Mouse (Mus musculus) myocyte (in vitro differentiated cells): ENCODE results near the gene Mtx1. TPM values are rescaled to one million over a fixed set of nuclear protein-coding genes. Genes with fewer than 3 reads are reported as not detected.

Experiments
- H3K27me3 ChIP-seq: one replicate; pipeline ENCODE4 v1.6.1; 2011; ENCODE audit not compliant: control insufficient read depth, insufficient read depth, insufficient read length
- H3K36me3 ChIP-seq: one replicate; pipeline ENCODE4 v1.6.1; 2011; ENCODE audit not compliant: control insufficient read depth, insufficient read depth
- H3K4me2 ChIP-seq: one replicate; pipeline ENCODE4 v1.6.1; 2011; ENCODE audit warnings: low read depth, control low read depth
- H3K4me3 ChIP-seq: one replicate; pipeline ENCODE4 v1.5.1; 2011; ENCODE audit warnings: mild to moderate bottlenecking, control low read depth, moderate library complexity
- H3K79me2 ChIP-seq: one replicate; pipeline ENCODE4 v1.6.1; 2011; ENCODE audit not compliant: control insufficient read depth, insufficient read depth
- H3ac ChIP-seq: one replicate; pipeline ENCODE4 v1.6.1; 2011; ENCODE audit not compliant: control insufficient read depth, insufficient read length
- CEBPB ChIP-seq: IDR thresholded peaks from 2 replicates; pipeline ENCODE4 v1.6.1; 2011; ENCODE audit warnings: mild to moderate bottlenecking, moderate library complexity; ENCODE audit not compliant: poor library complexity, insufficient read depth, severe bottlenecking
- E2F4 ChIP-seq: IDR thresholded peaks from one replicate; pipeline ENCODE4 v1.6.1; 2011; ENCODE audit warnings: mild to moderate bottlenecking, control low read depth, moderate library complexity; ENCODE audit not compliant: insufficient read depth
- MAX ChIP-seq: IDR thresholded peaks from one replicate; pipeline ENCODE4 v1.6.1; 2011; ENCODE audit warnings: low read depth, mild to moderate bottlenecking, control low read depth
- MYOD1 ChIP-seq, 3 experiments: IDR thresholded peaks; one replicate each; pipeline ENCODE4 v1.6.1; 2011; ENCODE audit warnings: control low read depth in 2 of 3, low read depth in 2 of 3, mild to moderate bottlenecking in 2 of 3, moderate library complexity in 1 of 3; ENCODE audit not compliant: insufficient read length in 2 of 3, control insufficient read depth in 1 of 3
- MYOG ChIP-seq, 3 experiments: IDR thresholded peaks; one replicate each; pipeline ENCODE4 v1.6.1; 2011; ENCODE audit warnings: control low read depth in 2 of 3, low read depth in 2 of 3, mild to moderate bottlenecking in 2 of 3; ENCODE audit not compliant: insufficient read length in 2 of 3, control insufficient read depth in 1 of 3, insufficient read depth in 1 of 3
- POLR2A ChIP-seq: IDR thresholded peaks from one replicate; pipeline ENCODE4 v1.6.1; 2011; ENCODE audit warnings: low read depth, mild to moderate bottlenecking, control low read depth, moderate library complexity; ENCODE audit not compliant: insufficient read length
- POLR2AphosphoS2 ChIP-seq: IDR thresholded peaks from one replicate; pipeline ENCODE4 v1.6.1; 2011; ENCODE audit warnings: low read depth, control low read depth; ENCODE audit not compliant: insufficient read length
- REST ChIP-seq: IDR thresholded peaks from one replicate; pipeline ENCODE4 v1.6.1; 2011; ENCODE audit warnings: mild to moderate bottlenecking, control low read depth, moderate library complexity; ENCODE audit not compliant: insufficient read depth, insufficient read length
- SRF ChIP-seq: IDR thresholded peaks from one replicate; pipeline ENCODE4 v1.6.1; 2011; ENCODE audit warnings: low read depth; ENCODE audit not compliant: control insufficient read depth, insufficient read length
- TCF12 ChIP-seq: IDR thresholded peaks from one replicate; pipeline ENCODE4 v1.6.1; 2011; ENCODE audit warnings: mild to moderate bottlenecking, control low read depth; ENCODE audit not compliant: poor library complexity, insufficient read depth, severe bottlenecking
- TCF3 ChIP-seq: IDR thresholded peaks from one replicate; pipeline ENCODE4 v1.6.1; 2011; ENCODE audit warnings: low read depth, control low read depth; ENCODE audit not compliant: insufficient read length
- USF1 ChIP-seq: IDR thresholded peaks from one replicate; pipeline ENCODE4 v1.6.1; 2011; ENCODE audit warnings: low read depth, mild to moderate bottlenecking, control low read depth, moderate library complexity
- polyA plus RNA-seq: library from polyadenylated mRNA; unstranded; fragments of >200 nt; fragmentation: generic; extraction: Trizol; gene quantifications from one replicate; pipeline ENCODE4 v1.2.1, GENCODE M21; 2012; ENCODE audit warnings: missing spikeins

Mtx1 gene
- polyA plus RNA-seq, 1 experiment: 114 TPM

DNA sequence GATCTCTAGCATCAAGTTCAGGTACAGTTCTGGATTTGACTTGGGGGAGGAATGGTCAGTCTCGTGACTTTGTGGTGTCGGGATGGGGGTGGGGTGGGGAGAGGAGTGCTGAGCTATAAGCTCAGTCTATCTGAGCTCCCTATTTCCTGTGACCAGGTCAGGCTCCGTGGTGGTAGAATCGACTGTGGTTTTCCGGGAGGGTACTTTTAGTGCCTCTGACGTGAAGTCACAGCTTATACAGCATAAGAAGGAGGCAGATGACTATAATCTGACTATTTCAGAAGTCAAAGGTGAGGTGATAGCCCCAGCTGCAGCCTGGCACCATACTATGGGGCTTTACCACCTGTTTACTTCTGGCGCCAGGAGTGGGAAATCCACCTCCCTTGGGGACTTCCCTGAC lies 4.5 kb upstream of the Mtx1 start:
- no peaks in the 10 kb centered on the region for H3K36me3 ChIP-seq
- no peaks in the 10 kb centered on the region for H3K27me3 ChIP-seq
- H3K4me3 ChIP-seq: no peak overlapping the region
- no peaks in the 10 kb centered on the region for H3K79me2 ChIP-seq
- TF ChIP-seq CEBPB (no peak), MYOD1 (IDR thresholded peaks at IDR 0.05; ENCODE audit: control insufficient read depth in 1 of 3, insufficient read length in 2 of 3, low read depth in 2 of 3) (no peak)
- H3K4me2 ChIP-seq: no peak overlapping the region
- no peak overlapping the region for H3ac ChIP-seq

- Histone ChIP-seq H3K27me3 (no peaks in the 10 kb centered on the region), H3ac (no peak overlapping the region), H3K36me3 (no peaks in the 10 kb centered on the region), H3K4me3 (no peak overlapping the region), H3K4me2 (no peak overlapping the region), H3K79me2 (no peaks in the 10 kb centered on the region)
- peak; percentile 23 for TF ChIP-seq POLR2AphosphoS2
- no peak for TF ChIP-seq E2F4
- TF ChIP-seq MYOG (IDR thresholded peaks at IDR 0.05; ENCODE audit: control insufficient read depth in 1 of 3, insufficient read depth in 1 of 3, insufficient read length in 2 of 3, low read depth in 2 of 3): no peak
Measured at GRCm38 (mm10) chr3:89230561-89230960, 3.7 kb upstream of the Mtx1 start.

DNA sequence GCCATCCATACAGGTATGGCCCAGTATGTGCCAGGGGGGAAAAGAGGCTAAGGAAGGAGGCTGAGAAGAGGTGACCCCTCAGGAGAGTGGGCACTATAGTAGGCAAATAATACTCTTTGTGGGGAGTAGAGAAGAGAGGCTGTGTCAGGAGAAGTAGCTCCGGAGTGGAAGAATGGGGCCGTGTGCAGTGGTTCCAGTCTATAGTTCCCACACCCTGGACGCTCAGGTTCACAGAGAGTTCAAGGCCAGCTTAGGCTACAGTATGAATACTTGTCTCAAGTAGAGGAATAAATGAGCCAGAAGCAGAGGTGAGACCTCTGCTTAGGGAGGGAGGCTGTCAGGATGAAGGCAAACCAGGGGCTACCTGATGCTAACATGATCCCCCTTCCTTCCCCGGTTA lies 2.4 kb upstream of the Mtx1 start:
- Histone ChIP-seq H3K36me3 (no peaks in the 10 kb centered on the region), H3K4me2 (no peak overlapping the region), H3K79me2 (no peaks in the 10 kb centered on the region), H3ac (no peak overlapping the region), H3K4me3 (no peak overlapping the region), H3K27me3 (no peaks in the 10 kb centered on the region)
- TF ChIP-seq POLR2A: no peak
- TF ChIP-seq TCF12: no peak
- no peak for TF ChIP-seq CEBPB
- TF ChIP-seq TCF3: no peak

DNA sequence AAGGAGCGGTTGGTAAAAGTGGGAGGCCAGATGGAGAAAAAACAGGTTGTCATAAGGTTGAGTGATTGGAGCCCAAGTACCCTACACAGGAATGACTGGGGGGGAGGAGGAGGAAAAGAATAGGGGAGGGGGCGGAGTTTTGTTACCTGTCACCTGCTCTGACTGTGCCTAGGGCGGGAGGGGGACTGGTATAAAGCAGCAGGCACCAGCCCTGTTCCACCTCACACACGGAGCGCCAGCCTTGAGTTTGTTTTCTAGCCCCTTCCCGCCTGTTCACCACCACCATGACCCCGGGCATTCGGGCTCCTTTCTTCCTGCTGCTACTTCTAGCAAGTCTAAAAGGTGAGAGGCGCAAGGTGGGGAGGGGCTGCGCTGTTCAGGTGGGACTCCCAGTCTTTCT lies 1.9 kb upstream of the Mtx1 start, which contains the start of gene Muc1:
Muc1 (plus strand) TSS at position 222 of the 400 bp plus-strand sequence.
- H3K27me3 ChIP-seq: no peaks in the 10 kb centered on the region
- no peaks in the 10 kb centered on the region for H3K79me2 ChIP-seq
- TF ChIP-seq MYOD1 (IDR thresholded peaks at IDR 0.05; ENCODE audit: control insufficient read depth in 1 of 3, insufficient read length in 2 of 3, low read depth in 2 of 3) (no peak), TCF3 (no peak), TCF12 (no peak), USF1 (no peak), POLR2AphosphoS2 (no peak), MYOG (IDR thresholded peaks at IDR 0.05; ENCODE audit: control insufficient read depth in 1 of 3, insufficient read depth in 1 of 3, insufficient read length in 2 of 3, low read depth in 2 of 3) (no peak), SRF (no peak), POLR2A (no peak), MAX (no peak), CEBPB (no peak), REST (no peak), E2F4 (no peak)
- peak within 1 kb of the TSS; percentile 70 for H3K4me2 ChIP-seq
- H3K4me3 ChIP-seq: peak within 1 kb of the TSS; percentile 22
- H3K36me3 ChIP-seq: no peaks in the 10 kb centered on the region
- no peak within 1 kb of the TSS for H3ac ChIP-seq

GRCm38 (mm10) chr3:89228180-89228549 lies 1.3 kb upstream of the Mtx1 start:
- Histone ChIP-seq H3K4me3 (peak overlapping the region; percentile 22), H3ac (no peak overlapping the region), H3K4me2 (peak overlapping the region; percentile 70), H3K36me3 (no peaks in the 10 kb centered on the region), H3K27me3 (no peaks in the 10 kb centered on the region), H3K79me2 (no peaks in the 10 kb centered on the region)
- TF ChIP-seq TCF3 (no peak), MYOG (IDR thresholded peaks at IDR 0.05; ENCODE audit: control insufficient read depth in 1 of 3, insufficient read depth in 1 of 3, insufficient read length in 2 of 3, low read depth in 2 of 3) (no peak), MAX (no peak), TCF12 (no peak), SRF (no peak), POLR2A (no peak)
